Mouse (Mus musculus) liver, embryonic 15.5 days (tissue): ENCODE measurements around the gene Gabrr1. TPM values are rescaled to one million over a fixed set of nuclear protein-coding genes. Genes with fewer than 3 reads are reported as not detected.
A peak's percentile ranks its signal among the peaks of the same experiment; 100 is the strongest.
"Not testable (repeated sequence)": the region's sequence is repeated elsewhere in the genome, so short reads cannot be mapped to it uniquely, and the experiment has no call there.

ENCODE experiments used
- ATAC-seq: fragments of 200-750 bp; cut with Nextera tagmentation; 2 replicates; pipeline ENCODE4 v1.8.0; 2017; ENCODE audit warnings: moderate number of reproducible peaks, mild to moderate bottlenecking, moderate library complexity; ENCODE audit not compliant: insufficient read depth
- H3K27ac ChIP-seq: fragments of 300-500 bp; sonication (generic); replicated peaks from 2 replicates; pipeline ENCODE4 v1.5.1; 2015; ENCODE audit warnings: mild to moderate bottlenecking, inconsistent platforms
- H3K27me3 ChIP-seq: fragments of 300-500 bp; sonication (generic); 2 replicates; pipeline ENCODE4 v1.6.1; 2015; ENCODE audit warnings: mild to moderate bottlenecking, inconsistent platforms
- H3K36me3 ChIP-seq: fragments of 300-500 bp; sonication (generic); replicated peaks from 2 replicates; pipeline ENCODE4 v1.6.1; 2015; ENCODE audit warnings: moderate library complexity, mild to moderate bottlenecking, inconsistent platforms
- H3K4me1 ChIP-seq: fragments of 300-500 bp; sonication (generic); replicated peaks from 2 replicates; pipeline ENCODE4 v1.6.1; 2015; ENCODE audit warnings: inconsistent platforms
- H3K4me2 ChIP-seq: fragments of 300-500 bp; sonication (generic); 2 replicates; pipeline ENCODE4 v1.6.1; 2015; ENCODE audit warnings: moderate library complexity, mild to moderate bottlenecking, inconsistent platforms
- H3K4me3 ChIP-seq: fragments of 300-500 bp; sonication (generic); replicated peaks from 2 replicates; pipeline ENCODE4 v1.5.1; 2015; ENCODE audit warnings: mild to moderate bottlenecking, inconsistent platforms
- H3K9ac ChIP-seq: fragments of 300-500 bp; sonication (generic); 2 replicates; pipeline ENCODE4 v1.6.1; 2015; ENCODE audit warnings: moderate library complexity, mild to moderate bottlenecking, inconsistent platforms
- H3K9me3 ChIP-seq: fragments of 300-500 bp; sonication (generic); replicated peaks from 2 replicates; pipeline ENCODE4 v1.6.1; 2016; ENCODE audit warnings: inconsistent platforms
- WGBS: fragments of 180-500 bp; shearing (Covaris S2); methylation state at CpG from one replicate; pipeline ENCODE4 v1.1.7; 2015; ENCODE audit warnings: mixed read lengths; ENCODE audit not compliant: insufficient replicate concordance; 5-methylcytosine and 5-hydroxymethylcytosine counted together
- polyA plus RNA-seq: library from polyadenylated mRNA; unstranded; fragments of >200 nt; fragmentation: Nextera tagmentation; extraction: Ambion mirVana; gene quantifications from 2 replicates; pipeline ENCODE4 v1.2.1, GENCODE M21; 2015

Gene Gabrr1
- polyA plus RNA-seq = not detected in 2 replicates

DNA sequence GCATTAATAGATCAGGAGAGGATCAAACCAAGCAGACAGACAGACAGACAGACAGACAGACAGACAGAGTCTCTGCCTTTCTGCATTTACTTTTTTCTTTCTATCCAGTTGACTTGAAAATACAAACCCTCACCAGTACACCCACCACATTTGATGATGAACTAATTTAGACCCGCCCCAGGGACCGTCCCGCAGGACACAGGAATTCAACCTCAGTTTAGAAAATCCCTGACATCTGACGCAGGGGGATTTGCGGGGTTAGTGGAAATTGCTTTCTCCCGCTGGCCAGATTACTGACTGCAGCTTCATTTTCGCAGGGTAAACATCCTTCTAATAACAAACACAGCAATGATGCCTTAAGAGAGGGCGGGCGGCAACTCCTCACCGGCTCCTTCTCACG, at the start of gene Gabrr1:
Gene Gabrr1 (plus strand): TSS at position 301 of the 400 bp plus-strand sequence.
- Histone ChIP-seq H3K4me2 (no peak within 1 kb of the TSS), H3K9me3 (no peaks in the 10 kb centered on the region), H3K9ac (no peak within 1 kb of the TSS), H3K27me3 (no peaks in the 10 kb centered on the region), H3K36me3 (no peaks in the 10 kb centered on the region), H3K4me1 (no peaks in the 10 kb centered on the region), H3K4me3 (no peak within 1 kb of the TSS), H3K27ac (no peak within 1 kb of the TSS)
- WGBS = 60% methylated on average over 11 of the region's 11 CpGs
- ATAC-seq = no peak

GRCm38 (mm10) chr4:33099118-33099694, 33.1 kb upstream of the Gabrr1 start:
- Histone ChIP-seq H3K4me3 (no peak overlapping the region), H3K27me3 (no peaks in the 10 kb centered on the region), H3K4me2 (no peak overlapping the region), H3K4me1 (no peaks in the 10 kb centered on the region), H3K9me3 (no peaks in the 10 kb centered on the region), H3K36me3 (no peaks in the 10 kb centered on the region), H3K27ac (no peak overlapping the region), H3K9ac (no peak overlapping the region)
- no peak for ATAC-seq
- WGBS = 50% methylated on average over 6 of the region's 6 CpGs

DNA sequence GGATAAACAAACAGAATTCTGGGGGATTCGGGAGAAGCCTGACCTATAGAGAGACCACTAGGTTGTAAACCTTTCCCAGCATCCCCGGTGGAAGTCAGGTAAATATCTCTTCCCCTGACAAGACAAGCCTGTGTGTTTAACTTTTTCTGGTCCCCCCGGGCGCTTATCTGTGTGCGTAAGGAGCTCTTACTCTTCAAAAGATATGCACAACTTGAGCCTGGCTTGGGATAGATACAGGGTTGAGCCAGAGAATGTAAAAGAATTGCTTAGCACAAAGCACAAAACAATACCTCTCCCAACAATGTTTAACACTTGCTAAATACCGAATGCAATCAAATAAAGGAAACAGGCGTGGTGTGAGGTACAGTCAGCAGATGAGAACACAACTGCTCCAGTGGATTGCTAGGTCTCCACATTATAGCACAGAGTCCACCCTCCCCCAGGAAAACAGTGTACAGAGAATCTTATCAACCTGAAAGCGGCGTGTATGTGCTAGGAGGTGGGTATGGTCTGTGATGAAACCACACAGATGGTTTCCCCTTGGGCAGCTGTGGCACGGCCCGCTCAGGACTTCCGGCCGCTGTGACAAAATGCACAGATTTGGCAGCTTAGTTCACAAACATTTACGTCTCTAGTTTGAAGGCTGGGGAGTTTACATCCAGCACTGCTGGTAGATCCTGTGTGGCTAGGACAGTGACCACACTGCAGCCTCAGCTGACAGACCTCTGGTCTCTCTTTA, 22.4 kb upstream of the Gabrr1 start:
- Histone ChIP-seq H3K9me3 (no peaks in the 10 kb centered on the region), H3K9ac (no peak overlapping the region), H3K27ac (no peak overlapping the region), H3K4me1 (peaks cover 11% of the 10 kb centered on the region), H3K36me3 (no peaks in the 10 kb centered on the region), H3K4me2 (peak overlapping the region; percentile 34), H3K27me3 (no peaks in the 10 kb centered on the region), H3K4me3 (no peak overlapping the region)
- 27% methylated on average over 14 of the region's 14 CpGs for WGBS
- ATAC-seq = peak; percentile 64

DNA sequence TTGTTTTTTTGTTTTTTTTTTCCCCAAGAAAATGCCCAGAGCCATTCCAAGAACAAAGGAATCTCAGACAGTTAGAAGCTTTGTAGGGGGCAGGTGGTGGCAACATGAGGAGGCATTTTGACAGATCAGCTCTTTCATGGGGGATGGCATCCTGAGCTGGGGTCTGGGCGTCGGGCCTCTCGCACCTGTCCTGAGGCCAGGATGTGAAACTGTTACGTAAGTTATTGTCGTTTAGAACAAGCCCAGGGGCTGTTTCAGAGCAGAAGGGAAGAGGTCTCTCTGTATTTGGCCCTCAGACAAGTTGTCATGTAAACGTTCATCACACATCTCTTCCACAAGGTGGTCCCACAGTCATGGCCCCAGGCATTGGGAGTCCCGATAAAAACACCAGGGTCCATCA, 21.5 kb upstream of the Gabrr1 start:
- H3K4me2 ChIP-seq = no peak overlapping the region
- H3K9me3 ChIP-seq = no peaks in the 10 kb centered on the region
- WGBS = 63% methylated on average over 7 of the region's 7 CpGs
- no peak overlapping the region for H3K9ac ChIP-seq
- no peaks in the 10 kb centered on the region for H3K36me3 ChIP-seq
- ATAC-seq = no peak
- no peak overlapping the region for H3K27ac ChIP-seq
- H3K27me3 ChIP-seq = no peaks in the 10 kb centered on the region
- H3K4me3 ChIP-seq = no peak overlapping the region
- H3K4me1 ChIP-seq = peaks cover 11% of the 10 kb centered on the region

DNA sequence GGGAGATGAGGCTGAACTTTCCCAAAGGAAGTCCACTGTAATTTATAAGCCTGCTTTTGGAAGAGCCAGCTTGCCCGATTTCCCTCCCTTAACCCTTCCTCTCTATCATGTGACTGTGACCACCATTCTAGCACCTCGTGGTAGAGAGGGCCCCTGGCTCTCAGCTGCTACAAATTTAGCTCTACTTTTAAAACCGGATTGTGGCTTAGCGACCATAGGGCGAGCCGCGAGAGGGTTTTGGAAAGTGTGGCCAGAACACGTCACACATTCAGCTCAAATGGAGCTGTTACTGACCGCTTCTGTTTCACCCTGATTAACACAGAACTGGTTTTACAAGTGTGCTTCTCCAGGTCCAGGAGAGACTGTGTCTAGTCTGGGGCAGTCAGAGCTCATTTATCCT, 21.0 kb upstream of the Gabrr1 start:
- Histone ChIP-seq H3K27ac (no peak overlapping the region), H3K9me3 (no peaks in the 10 kb centered on the region), H3K27me3 (no peaks in the 10 kb centered on the region), H3K4me3 (no peak overlapping the region), H3K36me3 (no peaks in the 10 kb centered on the region), H3K9ac (no peak overlapping the region), H3K4me2 (no peak overlapping the region), H3K4me1 (peaks cover 11% of the 10 kb centered on the region)
- ATAC-seq = no peak
- WGBS = 62% methylated on average over 9 of the region's 9 CpGs

DNA sequence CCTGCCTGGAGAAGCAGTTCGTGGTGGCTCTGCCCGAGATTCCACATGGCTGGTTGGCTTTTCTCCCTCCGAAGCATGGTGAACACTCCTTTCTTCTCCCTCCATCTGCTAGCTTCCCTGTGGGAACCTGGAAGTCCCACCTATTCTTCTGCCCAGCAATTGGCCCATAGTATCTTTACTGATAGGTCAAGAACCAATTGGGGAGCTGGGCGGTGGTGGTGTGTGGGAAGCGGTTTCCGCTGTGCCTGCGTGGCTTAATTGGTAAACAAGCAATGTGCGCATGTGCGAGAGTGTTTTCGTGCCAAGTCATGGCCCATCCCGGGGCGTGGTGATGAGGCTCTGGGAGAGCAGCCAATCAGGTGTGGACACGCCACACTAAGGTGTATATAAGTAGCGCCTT, 19.5 kb upstream of the Gabrr1 start:
- H3K9ac ChIP-seq, H3K9me3 ChIP-seq, H3K27me3 ChIP-seq, H3K4me3 ChIP-seq, ATAC-seq, H3K36me3 ChIP-seq, H3K4me2 ChIP-seq, H3K27ac ChIP-seq: not testable (repeated sequence)
- peaks cover 11% of the 10 kb centered on the region for H3K4me1 ChIP-seq
- 73% methylated on average over 14 of the region's 14 CpGs for WGBS

- not testable (repeated sequence) for H3K4me2 ChIP-seq, H3K36me3 ChIP-seq, H3K4me1 ChIP-seq, H3K4me3 ChIP-seq, H3K27ac ChIP-seq, ATAC-seq, H3K27me3 ChIP-seq, H3K9me3 ChIP-seq, H3K9ac ChIP-seq
- 5% methylated on average over 3 of the region's 3 CpGs for WGBS
These were observed 13.2 kb upstream of the Gabrr1 start for GRCm38 (mm10) chr4:33119118-33119517.

DNA sequence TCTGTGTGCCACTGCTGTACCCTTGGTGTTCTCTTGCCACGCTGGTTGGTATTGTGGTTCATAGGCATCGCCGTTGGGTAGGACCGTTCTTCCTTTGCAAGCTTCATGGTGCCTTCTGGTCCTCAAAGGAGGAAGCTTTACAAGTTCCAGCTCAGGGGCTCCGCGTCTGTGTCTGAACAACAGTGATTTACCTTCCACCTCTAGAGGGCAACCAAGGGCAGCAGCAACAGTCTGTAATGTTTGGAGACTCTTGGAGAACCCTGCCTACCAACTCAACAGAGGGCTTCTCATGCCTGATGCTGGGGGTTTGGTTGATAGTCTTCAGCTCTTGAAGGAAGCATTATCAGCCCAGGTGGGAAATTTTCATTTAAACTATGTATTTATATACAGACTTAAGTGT, 7.8 kb upstream of the Gabrr1 start:
- Histone ChIP-seq H3K36me3 (no peaks in the 10 kb centered on the region), H3K4me1 (no peaks in the 10 kb centered on the region), H3K9ac (no peak overlapping the region), H3K9me3 (no peaks in the 10 kb centered on the region), H3K27ac (no peak overlapping the region), H3K27me3 (no peaks in the 10 kb centered on the region), H3K4me2 (no peak overlapping the region), H3K4me3 (no peak overlapping the region)
- WGBS = 57% methylated on average over 6 of the region's 6 CpGs
- ATAC-seq = no peak

GRCm38 (mm10) chr4:33125409-33126084, 6.8 kb upstream of the Gabrr1 start:
- no peak overlapping the region for H3K4me2 ChIP-seq
- no peaks in the 10 kb centered on the region for H3K9me3 ChIP-seq
- no peaks in the 10 kb centered on the region for H3K27me3 ChIP-seq
- H3K4me1 ChIP-seq = no peaks in the 10 kb centered on the region
- H3K9ac ChIP-seq = no peak overlapping the region
- H3K36me3 ChIP-seq = no peaks in the 10 kb centered on the region
- ATAC-seq = no peak
- H3K27ac ChIP-seq = no peak overlapping the region
- H3K4me3 ChIP-seq = no peak overlapping the region
- WGBS = 54% methylated on average over 10 of the region's 10 CpGs

- Histone ChIP-seq H3K9ac (no peak overlapping the region), H3K27me3 (peaks cover 13% of the 10 kb centered on the region; the same call in 1 of the 2 replicates), H3K4me2 (no peak overlapping the region), H3K4me3 (no peak overlapping the region), H3K27ac (no peak overlapping the region), H3K9me3 (no peaks in the 10 kb centered on the region), H3K36me3 (no peaks in the 10 kb centered on the region), H3K4me1 (no peaks in the 10 kb centered on the region)
- 29% methylated on average over 20 of the region's 20 CpGs for WGBS
- ATAC-seq = no peak
These were observed 14.5 kb downstream of the Gabrr1 start for GRCm38 (mm10) chr4:33146679-33147291.

DNA sequence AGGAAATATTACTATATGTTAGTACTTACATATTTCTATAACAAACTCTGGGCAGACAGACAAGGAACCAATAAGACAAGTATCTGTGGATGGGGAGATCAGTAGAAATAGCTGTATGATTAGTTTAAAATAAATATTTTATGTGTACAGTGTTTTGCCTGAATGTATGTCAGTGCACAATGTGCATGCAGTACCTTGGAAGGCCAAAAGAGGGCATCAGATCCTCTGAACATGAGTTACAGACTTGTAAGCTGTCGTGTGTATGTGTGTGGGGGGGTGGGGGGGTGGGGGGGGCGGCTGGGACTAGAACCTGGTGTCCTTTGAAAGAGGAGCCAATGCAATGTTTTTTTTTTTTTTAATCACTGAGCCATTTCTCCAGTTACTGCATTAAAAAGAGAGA, 15.5 kb downstream of the Gabrr1 start:
- WGBS = 4% methylated on average over 2 of the region's 2 CpGs
- Histone ChIP-seq H3K4me2 (no peak overlapping the region), H3K4me3 (no peak overlapping the region), H3K9ac (no peak overlapping the region), H3K27ac (no peak overlapping the region), H3K27me3 (peaks cover 13% of the 10 kb centered on the region; the same call in 1 of the 2 replicates), H3K36me3 (no peaks in the 10 kb centered on the region), H3K4me1 (no peaks in the 10 kb centered on the region), H3K9me3 (no peaks in the 10 kb centered on the region)
- no peak for ATAC-seq
